Mouse (Mus musculus): ENCODE measurements around the gene Pde4b.
"Not testable (repeated sequence)": the region's sequence is repeated elsewhere in the genome, so short reads cannot be mapped to it uniquely, and the experiment has no call there.

Gene Pde4b

DNA sequence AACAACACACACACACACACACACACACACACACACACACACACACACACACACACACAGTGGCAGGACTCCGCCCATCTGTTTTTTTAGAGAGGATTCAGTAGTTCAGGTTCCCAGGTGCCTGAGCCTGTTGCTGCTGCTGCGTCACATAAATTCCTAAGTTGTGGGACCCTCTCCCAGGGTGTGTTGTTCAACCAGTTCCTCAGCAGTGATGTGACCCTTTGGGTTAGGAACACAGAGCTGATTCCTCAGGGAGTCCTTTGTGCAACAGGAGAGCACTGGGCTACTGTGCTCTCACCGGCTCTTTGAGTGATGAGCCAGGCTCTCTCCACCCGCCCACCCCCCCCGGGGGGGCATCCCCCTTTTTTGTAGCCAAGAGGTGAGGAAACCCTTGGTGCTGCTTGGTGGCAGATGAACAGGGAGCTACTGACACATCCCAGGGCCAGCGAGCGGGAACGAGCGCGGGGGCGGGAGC is at the start of gene Pde4b:
Pde4b (plus strand) TSS at position 453 of the 475 bp plus-strand sequence.
- no peak for DNase-seq (ENCODE audit: low spot score)

DNA sequence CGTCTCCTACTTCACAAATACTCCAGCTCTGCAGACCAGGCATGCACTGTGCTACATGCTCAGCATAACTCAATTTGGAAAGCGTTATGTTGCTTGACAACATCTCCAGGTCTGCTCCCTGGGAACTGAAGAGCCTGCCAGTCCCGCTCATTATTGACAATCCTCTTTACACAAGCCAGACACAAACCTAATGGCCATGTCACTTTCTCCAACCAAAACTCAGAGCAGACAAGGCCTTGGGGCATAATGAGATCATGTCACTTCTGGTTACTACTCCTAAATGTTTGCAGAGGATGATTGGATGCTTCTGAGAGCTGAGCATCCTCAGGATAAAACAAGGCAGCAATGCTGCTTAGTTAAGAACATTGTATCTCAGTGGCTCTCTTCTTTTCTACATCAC is 47.2 kb upstream of the Pde4b start:
- no peak for DNase-seq (ENCODE audit: low spot score)

DNA sequence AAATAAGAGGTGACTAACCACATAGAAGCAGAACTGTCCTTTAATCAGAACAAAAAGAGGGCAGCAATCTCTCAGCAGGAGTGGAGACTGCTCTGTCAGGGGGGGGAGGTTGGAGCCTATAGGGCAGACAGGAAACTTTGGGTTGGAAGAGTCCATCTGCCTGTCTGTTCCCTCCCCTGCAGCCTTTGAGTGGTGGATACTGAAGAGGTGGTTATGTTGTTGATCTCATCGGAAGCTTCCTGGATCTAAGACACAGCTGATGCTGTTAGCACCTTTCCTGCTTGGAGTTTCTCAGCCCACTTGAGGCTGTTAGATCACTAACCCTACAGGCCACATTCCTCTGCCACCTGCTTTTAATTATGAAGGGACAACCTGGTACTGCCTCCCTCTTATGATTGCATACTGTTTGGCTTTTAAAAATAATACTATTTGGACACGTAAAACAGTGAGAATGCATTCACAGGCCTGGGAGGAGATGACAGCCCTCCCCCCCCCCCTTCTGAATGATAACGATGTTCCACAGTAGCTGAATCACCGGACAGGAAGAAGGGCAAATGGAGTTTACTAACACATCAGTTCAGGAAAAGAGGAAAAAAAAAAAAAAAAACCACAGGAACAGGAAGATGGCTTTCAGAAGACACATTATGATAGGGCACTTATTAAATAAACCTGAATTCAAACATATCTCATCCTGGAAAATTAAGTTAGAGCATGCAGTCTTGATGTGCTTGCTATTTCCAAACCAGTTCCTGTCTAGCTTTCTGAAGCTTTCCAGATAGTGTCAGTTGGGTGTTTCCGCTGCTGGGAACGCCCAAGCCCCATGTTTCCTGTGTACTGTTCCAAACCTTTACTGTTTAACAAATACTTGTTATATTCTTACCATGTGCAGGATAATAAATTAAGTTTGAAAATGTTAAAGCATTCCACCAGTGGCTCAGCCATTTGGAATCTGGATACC is 41.9 kb upstream of the Pde4b start:
- DNase-seq (ENCODE audit: low spot score): no peak

GRCm38 (mm10) chr4:102049368-102049767 is 38.0 kb upstream of the Pde4b start:
- not testable (repeated sequence) for DNase-seq (ENCODE audit: low spot score)

DNA sequence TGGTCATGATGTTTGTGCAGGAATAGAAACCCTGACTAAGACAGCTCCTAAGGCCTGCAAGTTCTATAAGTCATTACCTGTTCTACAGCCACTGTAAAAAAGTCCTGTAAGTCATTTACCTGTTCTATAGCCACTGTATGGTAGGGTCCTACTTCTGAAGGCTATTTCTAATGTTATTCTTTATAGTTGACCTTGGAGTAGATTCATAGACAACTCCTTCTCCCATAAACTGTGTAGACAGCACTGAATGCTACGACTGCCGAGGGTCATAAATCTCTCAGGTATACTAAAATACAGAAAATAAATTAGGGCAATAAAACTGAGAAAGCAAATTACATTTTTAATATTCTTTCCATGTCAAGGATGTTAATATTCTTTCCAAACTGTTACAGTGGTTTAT is 26.0 kb upstream of the Pde4b start:
- DNase-seq (ENCODE audit: low spot score): no peak

DNA sequence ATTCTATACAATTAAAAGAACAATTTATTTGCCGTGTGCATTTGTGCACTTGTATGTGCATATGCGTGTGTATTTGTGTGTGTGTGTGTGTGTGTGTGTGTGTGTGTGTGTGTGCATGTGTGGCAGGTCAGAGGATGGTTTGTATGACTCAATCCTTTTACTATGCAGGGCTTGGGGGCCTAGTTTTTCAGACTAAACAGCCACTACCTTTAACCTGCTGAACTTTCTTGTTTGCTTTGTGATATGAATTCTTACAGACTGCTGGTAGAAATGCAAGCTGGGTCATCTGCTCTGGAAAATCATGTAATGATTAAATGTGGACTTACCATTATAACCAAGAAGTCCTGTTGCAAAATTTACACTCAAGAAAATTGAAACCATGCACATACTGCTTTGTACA is 18.0 kb upstream of the Pde4b start:
- no peak for DNase-seq (ENCODE audit: low spot score)

DNA sequence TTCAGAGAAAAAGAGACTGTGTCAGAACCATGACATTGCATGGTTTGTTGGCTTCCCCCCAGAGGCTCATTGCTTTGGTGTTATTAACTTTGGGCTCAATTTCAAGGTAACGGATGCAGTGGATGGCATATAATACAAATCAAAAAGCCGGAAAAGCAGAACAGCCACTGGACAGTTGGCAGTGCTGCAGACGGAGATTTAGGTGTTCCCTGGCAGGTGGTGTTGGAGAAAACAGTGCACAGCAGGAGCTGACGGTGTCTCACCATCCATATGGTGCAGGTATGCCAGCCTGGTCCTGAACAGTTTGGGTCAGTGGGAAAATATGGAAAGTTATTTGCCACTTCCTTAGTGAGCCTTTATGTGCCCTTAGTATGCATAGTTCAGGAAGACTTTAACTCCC is 1.0 kb upstream of the Pde4b start:
- DNase-seq (ENCODE audit: low spot score): no peak

- DNase-seq (ENCODE audit: low spot score): no peak
Observed at GRCm38 (mm10) chr4:102087566-102088234, 357 bp downstream of the Pde4b start.

- DNase-seq (ENCODE audit: low spot score): no peak
Observed at GRCm38 (mm10) chr4:102088235-102088867, 1.0 kb downstream of the Pde4b start.

DNA sequence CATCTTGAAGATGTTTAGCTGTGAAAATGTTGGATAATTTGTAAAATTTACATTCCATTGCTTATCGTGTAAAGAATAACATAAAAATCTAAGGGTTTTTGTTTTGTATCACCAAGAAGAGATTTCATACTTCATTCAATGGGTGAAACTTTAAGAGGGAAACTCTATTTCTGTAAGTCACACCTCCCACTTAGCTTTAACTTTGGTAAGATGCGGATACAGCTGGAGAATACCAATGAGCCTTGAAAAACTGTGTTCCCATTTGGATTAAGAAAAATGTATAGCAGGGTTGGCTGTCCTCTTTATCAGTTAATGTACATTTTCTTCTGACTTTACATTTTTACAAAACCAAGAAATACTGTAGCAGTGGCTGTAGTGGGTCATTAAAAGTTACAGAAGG is 8.5 kb downstream of the Pde4b start:
- DNase-seq (ENCODE audit: low spot score): no peak

- DNase-seq (ENCODE audit: low spot score): no peak
Observed at GRCm38 (mm10) chr4:102102241-102102640, 14.9 kb downstream of the Pde4b start.

DNA sequence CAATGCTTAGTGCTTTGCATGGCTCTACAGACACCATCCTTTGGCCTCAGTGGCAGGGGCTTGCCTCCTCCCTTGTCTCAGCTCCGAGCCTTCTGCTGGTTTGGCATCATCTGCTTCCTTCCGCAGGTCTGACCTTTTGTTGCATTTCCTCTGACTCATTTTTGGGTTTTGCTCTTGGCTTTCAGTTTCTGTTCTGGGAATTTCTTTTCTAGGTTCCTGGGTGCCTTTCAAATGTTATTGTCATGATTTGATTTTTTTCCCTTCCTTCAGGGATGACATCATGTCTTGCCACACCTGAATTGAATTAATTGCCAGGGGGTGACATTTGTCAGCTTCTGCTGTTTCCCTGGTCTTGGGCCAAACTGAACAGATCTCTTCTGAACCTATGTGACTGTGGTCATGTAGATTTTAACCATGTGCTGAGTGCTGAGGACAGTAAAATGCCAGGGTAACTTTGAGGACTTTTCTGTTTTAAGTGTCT is 17.2 kb downstream of the Pde4b start:
- no peak for DNase-seq (ENCODE audit: low spot score)

DNA sequence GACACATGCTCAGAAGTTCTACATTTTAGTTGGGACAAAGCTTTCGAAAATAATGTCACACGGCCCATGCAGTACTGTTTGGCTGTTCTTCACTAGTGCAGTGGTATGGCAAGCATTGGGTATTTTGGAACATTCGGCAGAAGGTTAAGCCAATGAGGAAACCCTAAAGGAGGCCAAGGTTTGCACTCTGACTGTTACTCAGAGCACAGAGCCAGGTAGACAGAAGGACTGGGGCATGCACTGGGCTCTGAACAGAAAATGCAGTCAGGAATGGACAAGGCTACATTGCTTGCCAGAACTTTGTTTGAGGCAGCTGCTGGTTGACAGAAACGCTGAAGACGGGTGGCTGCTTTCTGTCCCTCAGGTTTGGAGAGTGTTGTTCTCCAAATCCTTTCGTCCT is 19.4 kb downstream of the Pde4b start:
- DNase-seq (ENCODE audit: low spot score): no peak

DNA sequence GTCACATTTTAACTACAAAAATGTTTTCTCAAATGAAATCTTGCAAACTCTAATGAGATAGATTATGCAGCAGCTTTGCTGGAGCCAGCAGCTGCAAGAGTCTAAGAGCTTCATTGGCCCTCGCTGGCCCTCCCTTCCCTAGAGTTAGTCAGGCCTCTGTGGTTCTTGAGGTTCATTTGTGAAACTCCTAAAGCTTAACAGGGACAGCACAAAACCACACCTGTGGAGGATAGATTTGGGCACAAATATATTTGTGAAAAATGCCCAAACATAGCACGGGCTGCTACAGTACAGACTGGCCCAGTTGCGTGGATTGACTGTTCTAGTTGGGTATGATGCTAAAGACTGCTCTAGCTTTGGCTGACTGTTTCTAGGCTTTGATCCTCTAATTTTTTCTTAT is 32.1 kb downstream of the Pde4b start:
- no peak for DNase-seq (ENCODE audit: low spot score)

GRCm38 (mm10) chr4:102136366-102136849 is 49.1 kb downstream of the Pde4b start:
- no peak for DNase-seq (ENCODE audit: low spot score)

- DNase-seq (ENCODE audit: low spot score): no peak
Observed at GRCm38 (mm10) chr4:102138346-102138745, 51.0 kb downstream of the Pde4b start.

DNA sequence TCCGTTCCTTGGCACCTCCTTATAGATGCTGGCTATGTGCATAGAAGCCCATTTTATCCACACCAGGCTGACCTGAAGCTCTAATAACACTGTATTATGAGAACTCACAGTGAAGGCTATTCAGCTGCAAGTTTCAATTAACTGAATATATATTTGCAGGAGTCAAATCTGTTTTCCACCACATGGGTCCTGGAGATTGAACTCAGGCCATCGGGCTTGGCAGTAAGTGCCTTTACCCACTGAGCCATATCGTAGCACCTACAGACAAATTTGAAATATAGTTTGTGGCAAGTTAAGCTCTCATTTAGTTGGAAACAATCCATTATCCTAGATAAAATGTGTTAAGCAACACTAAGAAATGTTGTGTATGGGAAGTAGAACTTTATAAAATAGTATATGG is 53.9 kb downstream of the Pde4b start:
- no peak for DNase-seq (ENCODE audit: low spot score)

DNA sequence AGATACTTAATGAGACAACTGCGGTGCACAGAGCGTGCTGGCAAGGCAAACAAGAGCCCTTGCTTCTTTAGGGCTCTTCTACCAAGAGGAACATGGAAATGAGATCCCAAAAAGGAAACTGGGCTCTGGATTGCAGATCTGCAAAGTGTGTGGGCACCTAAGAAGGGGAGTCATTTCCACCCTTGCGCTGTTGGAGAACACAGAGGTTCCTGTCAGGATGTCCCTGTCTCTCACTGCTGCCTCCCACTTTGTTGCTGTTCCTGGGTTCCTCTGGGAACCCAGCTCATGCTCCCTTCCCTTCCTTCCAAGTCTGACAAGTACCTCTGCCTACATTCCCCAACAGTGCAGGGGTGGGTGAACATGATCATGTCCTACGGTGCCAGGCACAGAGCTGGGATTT is 61.4 kb downstream of the Pde4b start:
- DNase-seq (ENCODE audit: low spot score): no peak

DNA sequence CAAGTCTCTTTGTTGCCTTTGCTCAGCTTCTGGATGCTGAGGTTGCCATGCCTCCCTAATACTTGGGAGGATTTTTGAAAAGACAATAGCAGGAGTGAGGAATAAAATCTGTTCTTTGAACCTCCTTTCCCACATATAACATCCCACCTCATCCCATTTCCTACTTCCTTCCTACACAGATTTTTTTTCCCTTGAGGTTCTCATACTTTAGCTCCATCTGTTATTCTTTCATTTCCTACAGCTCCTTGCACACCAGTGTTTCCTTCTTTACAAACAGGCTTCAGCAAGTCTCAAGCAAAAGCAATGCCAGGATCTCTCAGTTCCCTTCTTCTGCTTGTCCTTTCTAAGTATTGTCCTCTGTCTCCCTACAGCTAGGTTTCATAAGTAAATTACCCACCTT is 71.8 kb downstream of the Pde4b start:
- no peak for DNase-seq (ENCODE audit: low spot score)

- no peak for DNase-seq (ENCODE audit: low spot score)
Observed at GRCm38 (mm10) chr4:102171636-102172035, 84.3 kb downstream of the Pde4b start.

DNA sequence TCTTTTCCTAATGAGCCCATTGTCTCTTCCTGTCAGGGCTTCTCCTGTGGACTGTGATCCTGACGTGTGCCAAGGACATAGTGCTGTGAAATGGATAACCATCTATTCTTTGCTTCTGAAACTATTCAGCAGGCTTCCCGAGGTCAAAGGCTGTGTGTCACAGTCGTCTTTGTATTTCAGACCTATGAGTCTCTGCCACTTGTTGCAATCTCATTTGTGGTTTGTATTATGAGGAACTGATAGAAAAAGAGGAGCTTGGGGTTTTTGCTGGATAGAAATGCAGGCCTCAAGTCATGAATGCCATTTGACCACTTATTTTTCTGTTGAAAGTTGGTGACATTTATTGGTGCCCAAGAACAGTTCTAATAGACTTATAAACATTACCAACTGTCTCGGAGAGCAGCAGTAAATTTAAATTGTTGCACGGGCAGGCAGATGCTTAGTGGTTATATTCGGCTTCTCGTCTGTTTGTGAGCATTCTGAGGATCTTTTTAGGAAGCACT is 85.4 kb downstream of the Pde4b start:
- no peak for DNase-seq (ENCODE audit: low spot score)

DNA sequence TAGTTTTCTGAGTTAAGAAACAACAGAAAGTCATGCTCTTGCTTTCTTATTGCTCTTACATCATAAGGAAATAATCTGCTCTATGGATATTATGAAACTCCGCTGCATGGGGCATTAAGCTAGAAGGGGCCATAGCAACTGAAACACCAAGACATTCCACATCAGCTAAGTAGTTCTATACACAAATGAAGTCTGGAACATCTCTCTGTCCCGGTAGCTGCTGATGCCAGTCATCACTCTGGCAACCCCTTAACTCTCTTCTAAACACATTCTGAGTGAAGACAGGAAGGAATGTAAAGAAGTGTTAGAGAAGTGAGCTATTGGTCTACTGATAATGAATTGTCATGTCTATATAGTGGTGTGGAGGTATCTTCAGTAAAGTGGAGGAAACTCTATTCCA is 88.6 kb downstream of the Pde4b start:
- DNase-seq (ENCODE audit: low spot score): no peak

Data from ovary, postnatal 36 days (tissue).